Mouse (Mus musculus) MEL (cell line): ENCODE measurements at regions not wholly inside any gene's neighbourhood (a gene's known extent, or its start where the extent isn't known, plus 50 kb on each side); places are given as distances from the start of the nearest gene placed in this dataset.

Experiments
- DNase-seq: peaks from one replicate; pipeline ENCODE4 v3.0.0; 2011; ENCODE audit warnings: low read depth, low spot score
- H3K27ac ChIP-seq: 2 replicates; pipeline ENCODE4 v1.5.1; 2012; ENCODE audit warnings: low read depth, mild to moderate bottlenecking, control low read depth, low read length, moderate library complexity; ENCODE audit not compliant: control insufficient read depth
- H3K27me3 ChIP-seq, 2 experiments: fragments of 150-350 bp in 1 of 2; sonication (generic) in 1 of 2; 2 replicates each; pipeline ENCODE4 v1.6.1; 2012; ENCODE audit warnings: low read length in 2 of 2, mild to moderate bottlenecking in 2 of 2, improper control_type of control experiment in 1 of 2, moderate library complexity in 1 of 2; ENCODE audit not compliant: insufficient read depth in 2 of 2, control insufficient read depth in 1 of 2
- H3K36me3 ChIP-seq, 2 experiments: 2 replicates each; pipeline ENCODE4 v1.6.1; 2012 to 2014; ENCODE audit warnings: low read length in 2 of 2, improper control_type of control experiment in 1 of 2, inconsistent platforms in 1 of 2, mild to moderate bottlenecking in 1 of 2; ENCODE audit not compliant: insufficient read depth in 2 of 2, control insufficient read depth in 1 of 2
- H3K4me1 ChIP-seq, 2 experiments: fragments of 150-350 bp in 1 of 2; sonication (generic) in 1 of 2; 2 replicates each; pipeline ENCODE4 v1.6.1; 2012; ENCODE audit warnings: low read length in 2 of 2, improper control_type of control experiment in 1 of 2, mild to moderate bottlenecking in 1 of 2; ENCODE audit not compliant: insufficient read depth in 2 of 2, control insufficient read depth in 1 of 2
- H3K4me3 ChIP-seq, 2 experiments: fragments of 150-350 bp in 1 of 2; sonication (generic) in 1 of 2; 2 replicates each; pipeline ENCODE4 v1.5.1; 2012; ENCODE audit warnings: low read depth in 2 of 2, low read length in 2 of 2, mild to moderate bottlenecking in 2 of 2, moderate library complexity in 2 of 2, control low read depth in 1 of 2, improper control_type of control experiment in 1 of 2; ENCODE audit not compliant: control insufficient read depth in 1 of 2, insufficient read depth in 1 of 2
- H3K79me2 ChIP-seq: 2 replicates; pipeline ENCODE4 v1.6.1; 2012; ENCODE audit warnings: mild to moderate bottlenecking, low read length, moderate library complexity; ENCODE audit not compliant: control insufficient read depth, poor library complexity, insufficient read depth
- H3K9ac ChIP-seq: 2 replicates; pipeline ENCODE4 v1.6.1; 2012; ENCODE audit warnings: low read depth, mild to moderate bottlenecking, control low read depth, low read length, moderate library complexity; ENCODE audit not compliant: control insufficient read depth, poor library complexity, severe bottlenecking
- H3K9me3 ChIP-seq: fragments of 150-350 bp; sonication (generic); replicated peaks from 2 replicates; pipeline ENCODE4 v1.6.1; 2012; ENCODE audit warnings: mild to moderate bottlenecking, low read length, improper control_type of control experiment, moderate library complexity; ENCODE audit not compliant: insufficient read depth
- CHD1 ChIP-seq: IDR thresholded peaks from 2 replicates; pipeline ENCODE4 v1.6.1; 2012; ENCODE audit warnings: low read depth, mild to moderate bottlenecking, inconsistent platforms, low read length, improper control_type of control experiment
- ELF1 ChIP-seq: IDR thresholded peaks from 2 replicates; pipeline ENCODE4 v1.6.1; 2014; ENCODE audit warnings: low read depth, mild to moderate bottlenecking, inconsistent platforms, low read length, improper control_type of control experiment, moderate library complexity
- EP300 ChIP-seq, 2 experiments: IDR thresholded peaks; 2 replicates each; pipeline ENCODE4 v1.6.1; 2011; ENCODE audit warnings: improper control_type of control experiment in 2 of 2, low read length in 2 of 2, low read depth in 1 of 2, mild to moderate bottlenecking in 1 of 2
- ETS1 ChIP-seq: IDR thresholded peaks from 2 replicates; pipeline ENCODE4 v1.6.1; 2012; ENCODE audit warnings: low read depth, mild to moderate bottlenecking, inconsistent platforms, low read length, improper control_type of control experiment, moderate library complexity
- GABPA ChIP-seq: IDR thresholded peaks from 2 replicates; pipeline ENCODE4 v1.6.1; 2012; ENCODE audit warnings: low read depth, mild to moderate bottlenecking, inconsistent platforms, low read length, improper control_type of control experiment, moderate library complexity
- GATA1 ChIP-seq: IDR thresholded peaks from 2 replicates; pipeline ENCODE4 v1.6.1; 2011; ENCODE audit warnings: low read depth, low read length, improper control_type of control experiment
- HCFC1 ChIP-seq: IDR thresholded peaks from 2 replicates; pipeline ENCODE4 v1.6.1; 2012; ENCODE audit warnings: low read depth, mild to moderate bottlenecking, inconsistent platforms, low read length, improper control_type of control experiment, moderate library complexity
- JUND ChIP-seq: IDR thresholded peaks from 2 replicates; pipeline ENCODE4 v1.6.1; 2011; ENCODE audit warnings: low read depth, mild to moderate bottlenecking, improper control_type of control experiment, low read length
- MAZ ChIP-seq: IDR thresholded peaks from 2 replicates; pipeline ENCODE4 v1.6.1; 2012; ENCODE audit warnings: low read depth, mild to moderate bottlenecking, inconsistent platforms, low read length, improper control_type of control experiment
- MEF2A ChIP-seq: IDR thresholded peaks from 2 replicates; pipeline ENCODE4 v1.6.1; 2014; ENCODE audit warnings: low read depth, mild to moderate bottlenecking, inconsistent platforms, low read length, improper control_type of control experiment; ENCODE audit not compliant: poor library complexity, insufficient replicate concordance, severe bottlenecking; ENCODE audit errors: extremely low read depth
- MYB ChIP-seq: IDR thresholded peaks from 2 replicates; pipeline ENCODE4 v1.6.1; 2011; ENCODE audit warnings: mild to moderate bottlenecking, low read depth, low read length, improper control_type of control experiment
- MYC ChIP-seq: IDR thresholded peaks from 2 replicates; pipeline ENCODE4 v1.6.1; 2011; ENCODE audit warnings: low read depth, mild to moderate bottlenecking, low read length, improper control_type of control experiment, moderate library complexity
- NELFE ChIP-seq: IDR thresholded peaks from 2 replicates; pipeline ENCODE4 v1.6.1; 2011; ENCODE audit warnings: low read depth, low read length, improper control_type of control experiment
- NRF1 ChIP-seq: IDR thresholded peaks from 2 replicates; pipeline ENCODE4 v1.6.1; 2014; ENCODE audit warnings: low read depth, mild to moderate bottlenecking, inconsistent platforms, low read length, improper control_type of control experiment, moderate library complexity; ENCODE audit not compliant: poor library complexity, insufficient read depth, severe bottlenecking
- POLR2AphosphoS2 ChIP-seq: IDR thresholded peaks from 2 replicates; pipeline ENCODE4 v1.6.1; 2011; ENCODE audit warnings: low read length, improper control_type of control experiment
- POLR2AphosphoS5 ChIP-seq: IDR thresholded peaks from 2 replicates; pipeline ENCODE4 v1.6.1; 2012; ENCODE audit warnings: low read depth, borderline replicate concordance, mild to moderate bottlenecking, inconsistent platforms, low read length, moderate library complexity, mixed read lengths
- RCOR1 ChIP-seq: IDR thresholded peaks from 2 replicates; pipeline ENCODE4 v1.6.1; 2012; ENCODE audit warnings: low read depth, mild to moderate bottlenecking, inconsistent platforms, low read length, improper control_type of control experiment
- SIN3A ChIP-seq: IDR thresholded peaks from 2 replicates; pipeline ENCODE4 v1.6.1; 2012; ENCODE audit warnings: low read length, improper control_type of control experiment, inconsistent platforms
- TAL1 ChIP-seq: IDR thresholded peaks from 2 replicates; pipeline ENCODE4 v1.6.1; 2012; ENCODE audit warnings: mild to moderate bottlenecking, inconsistent platforms, low read length, moderate library complexity, mixed read lengths
- TCF12 ChIP-seq: IDR thresholded peaks from 2 replicates; pipeline ENCODE4 v1.6.1; 2014; ENCODE audit warnings: low read depth, mild to moderate bottlenecking, inconsistent platforms, low read length, improper control_type of control experiment, moderate library complexity
- USF1 ChIP-seq: IDR thresholded peaks from 2 replicates; pipeline ENCODE4 v1.6.1; 2014; ENCODE audit warnings: low read depth, mild to moderate bottlenecking, inconsistent platforms, low read length, improper control_type of control experiment, moderate library complexity
- USF2 ChIP-seq, 2 experiments: IDR thresholded peaks; 2 replicates each; pipeline ENCODE4 v1.6.1; 2011 to 2012; ENCODE audit warnings: improper control_type of control experiment in 2 of 2, low read length in 2 of 2, borderline replicate concordance in 1 of 2, inconsistent platforms in 1 of 2, low read depth in 1 of 2, mild to moderate bottlenecking in 1 of 2; ENCODE audit not compliant: insufficient read depth in 1 of 2
- ZC3H11A ChIP-seq: IDR thresholded peaks from 2 replicates; pipeline ENCODE4 v1.6.1; 2012; ENCODE audit warnings: low read depth, mild to moderate bottlenecking, inconsistent platforms, low read length, improper control_type of control experiment
- ZKSCAN1 ChIP-seq: IDR thresholded peaks from 2 replicates; pipeline ENCODE4 v1.6.1; 2012; ENCODE audit warnings: low read depth, mild to moderate bottlenecking, inconsistent platforms, low read length, improper control_type of control experiment, moderate library complexity
- ZMIZ1 ChIP-seq: IDR thresholded peaks from 2 replicates; pipeline ENCODE4 v1.6.1; 2012; ENCODE audit warnings: low read depth, mild to moderate bottlenecking, inconsistent platforms, low read length, improper control_type of control experiment, moderate library complexity

GRCm38 (mm10) chr2:107221544-107221943 lies 68.9 kb upstream of the Kcna4 start:
- peaks cover 0 to 4% of the 10 kb centered on the region in 2 experiments; a peak in 1 of 4 replicates for H3K36me3 ChIP-seq
- DNase-seq = peak; percentile 55
- no peaks in the 10 kb centered on the region for H3K9me3 ChIP-seq
- no peaks in the 10 kb centered on the region for H3K79me2 ChIP-seq
- no peak overlapping the region; a peak in 1 of 4 replicates for H3K4me3 ChIP-seq
- no peak overlapping the region for H3K9ac ChIP-seq
- H3K27ac ChIP-seq = no peak overlapping the region
- peaks cover 2 to 9% of the 10 kb centered on the region in 2 experiments; a peak in 3 of 4 replicates for H3K4me1 ChIP-seq
- no peaks in the 10 kb centered on the region for H3K27me3 ChIP-seq
- TF ChIP-seq CHD1 (no peak), NELFE (no peak), ETS1 (peak; percentile 81), EP300 (IDR thresholded peaks at IDR 0.05; ENCODE audit: low read depth in 1 of 2, low read length in 2 of 2) (peak; percentile 18 to 67; a peak in 2 of 4 replicates), USF2 (IDR thresholded peaks at IDR 0.05; ENCODE audit: borderline replicate concordance in 1 of 2, insufficient read depth in 1 of 2, low read depth in 1 of 2, low read length in 2 of 2) (no peak), JUND (no peak)

- Histone ChIP-seq H3K9me3 (no peaks in the 10 kb centered on the region), H3K4me3 (no peak overlapping the region), H3K4me1 (peaks cover 16 to 24% of the 10 kb centered on the region in 2 experiments), H3K79me2 (no peaks in the 10 kb centered on the region), H3K9ac (no peak overlapping the region), H3K27ac (no peak overlapping the region), H3K36me3 (peaks cover 0 to 18% of the 10 kb centered on the region in 2 experiments; a peak in 2 of 4 replicates), H3K27me3 (no peaks in the 10 kb centered on the region)
- TF ChIP-seq HCFC1 (no peak), JUND (no peak), RCOR1 (no peak), ZC3H11A (no peak), GATA1 (no peak), GABPA (no peak), MYB (no peak), MYC (no peak)
- no peak for DNase-seq
Observed at GRCm38 (mm10) chr2:107224679-107225078, 65.8 kb upstream of the Kcna4 start.

GRCm38 (mm10) chr2:107227486-107227885 lies 63.0 kb upstream of the Kcna4 start:
- peaks cover 0 to 22% of the 10 kb centered on the region in 2 experiments; a peak in 2 of 4 replicates for H3K36me3 ChIP-seq
- no peaks in the 10 kb centered on the region for H3K9me3 ChIP-seq
- H3K27me3 ChIP-seq = no peaks in the 10 kb centered on the region
- DNase-seq = peak; percentile 21
- no peak overlapping the region for H3K27ac ChIP-seq
- no peaks in the 10 kb centered on the region for H3K79me2 ChIP-seq
- no peak overlapping the region for H3K9ac ChIP-seq
- H3K4me3 ChIP-seq = no peak overlapping the region
- H3K4me1 ChIP-seq = peaks cover 22 to 24% of the 10 kb centered on the region in 2 experiments
- TF ChIP-seq USF1 (no peak), NELFE (no peak), ETS1 (peak; percentile 83), MEF2A (peak; percentile 99; the same call in 1 of the 2 replicates), POLR2AphosphoS5 (no peak), GABPA (no peak), EP300 (IDR thresholded peaks at IDR 0.05; ENCODE audit: low read depth in 1 of 2, low read length in 2 of 2) (peak in 1 of 2 experiments; percentile 67; a peak in 2 of 4 replicates), TAL1 (peak; percentile 28; the same call in 1 of the 2 replicates), CHD1 (no peak), POLR2AphosphoS2 (no peak), TCF12 (peak; percentile 86), JUND (no peak), MYB (no peak), SIN3A (no peak), NRF1 (no peak), ZMIZ1 (no peak), ELF1 (no peak), ZKSCAN1 (no peak), MAZ (no peak)
